Mouse (Mus musculus): ENCODE measurements at regions not wholly inside any gene's neighbourhood (a gene's known extent, or its start where the extent isn't known, plus 50 kb on each side); places are given as distances from the start of the nearest gene placed in this dataset.

DNA sequence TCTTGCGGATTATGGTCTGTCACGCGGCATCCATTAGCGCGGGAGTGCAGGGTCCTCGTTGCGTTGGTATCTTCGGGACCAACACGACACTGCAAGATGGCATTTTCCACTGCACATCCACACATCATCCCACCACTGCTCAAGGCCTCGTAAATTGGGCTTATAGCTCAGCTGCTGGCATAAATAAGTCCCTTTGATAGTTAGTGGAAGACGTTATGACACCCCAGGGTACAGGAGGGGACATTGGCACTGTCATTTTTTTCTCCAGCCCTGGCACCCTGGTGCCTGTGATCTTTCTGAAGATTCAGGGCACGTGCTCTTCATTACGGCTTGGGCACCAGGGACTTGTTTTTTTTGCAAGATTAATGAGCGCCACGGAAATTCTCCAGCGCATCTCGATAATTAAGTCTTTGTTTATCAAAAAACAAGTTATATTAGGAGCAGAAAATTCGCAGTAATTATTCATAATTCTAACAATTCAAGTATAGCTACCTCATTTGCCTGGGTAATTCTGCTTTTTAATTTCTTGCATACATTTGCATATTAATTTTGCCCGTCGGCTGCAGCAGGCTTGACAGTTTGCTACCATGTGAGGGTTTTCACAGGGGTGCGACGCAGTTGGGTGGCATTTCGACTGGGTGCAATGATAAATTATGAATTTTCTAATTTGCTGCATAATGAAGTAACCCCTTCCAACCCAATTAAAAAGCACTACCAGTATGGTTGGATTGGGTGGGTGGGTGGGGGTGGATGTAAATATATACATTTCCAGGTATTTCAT is 119.1 kb downstream of the Vrk1 start:
- DNase-seq: no peak

DNA sequence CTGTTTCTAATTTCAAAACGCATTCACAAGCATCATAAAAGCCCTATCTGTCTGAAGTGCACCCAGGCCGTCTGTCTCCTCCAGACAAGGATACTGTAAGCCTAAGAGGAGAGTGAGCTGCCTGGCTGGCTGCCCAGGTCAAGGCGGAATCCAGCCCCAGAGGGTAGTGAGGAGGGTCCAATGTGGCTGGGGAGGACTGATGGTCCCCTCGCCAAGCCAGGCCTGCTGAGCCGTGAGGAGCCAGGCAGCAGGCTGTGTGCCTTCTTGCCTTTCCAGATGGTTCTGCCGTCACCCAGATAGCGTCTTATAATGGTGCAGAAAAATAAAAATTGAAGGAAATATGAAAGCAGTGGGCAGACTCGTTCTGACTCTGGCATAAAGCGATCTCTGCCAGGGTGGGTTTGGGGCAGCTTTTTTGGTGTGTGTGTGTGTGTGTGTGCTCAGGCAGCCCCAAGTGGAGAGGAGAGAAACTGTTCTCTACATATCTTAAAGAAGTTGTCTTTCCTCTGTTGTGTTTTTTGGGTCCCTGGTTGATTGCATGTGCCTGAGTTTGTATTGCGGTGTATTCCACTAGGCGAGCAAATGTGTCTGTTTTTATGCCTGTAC is 120.1 kb downstream of the Vrk1 start:
- no peak for DNase-seq

DNA sequence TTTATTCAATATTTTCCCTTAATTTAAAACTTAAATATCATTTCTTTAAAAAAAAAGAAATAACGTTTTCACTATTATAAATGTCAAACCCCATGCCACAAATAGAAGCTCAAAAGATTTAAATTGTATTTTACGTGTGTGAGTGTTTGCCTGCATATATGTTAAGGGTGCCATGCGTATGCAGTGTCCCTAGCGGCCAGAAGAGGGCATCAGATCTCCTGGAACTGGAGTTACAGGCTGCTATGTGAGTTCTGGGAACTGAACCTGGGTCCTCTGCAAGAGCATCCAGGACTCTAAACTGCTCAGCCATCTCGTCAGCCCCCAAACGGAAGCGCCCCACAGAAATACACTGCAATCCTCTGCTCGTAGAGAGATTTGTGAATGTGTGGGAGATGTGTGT is 122.7 kb downstream of the Vrk1 start:
- no peak for DNase-seq

- DNase-seq: no peak
Observed at GRCm38 (mm10) chr12:106138466-106138865, 128.4 kb downstream of the Vrk1 start.

DNA sequence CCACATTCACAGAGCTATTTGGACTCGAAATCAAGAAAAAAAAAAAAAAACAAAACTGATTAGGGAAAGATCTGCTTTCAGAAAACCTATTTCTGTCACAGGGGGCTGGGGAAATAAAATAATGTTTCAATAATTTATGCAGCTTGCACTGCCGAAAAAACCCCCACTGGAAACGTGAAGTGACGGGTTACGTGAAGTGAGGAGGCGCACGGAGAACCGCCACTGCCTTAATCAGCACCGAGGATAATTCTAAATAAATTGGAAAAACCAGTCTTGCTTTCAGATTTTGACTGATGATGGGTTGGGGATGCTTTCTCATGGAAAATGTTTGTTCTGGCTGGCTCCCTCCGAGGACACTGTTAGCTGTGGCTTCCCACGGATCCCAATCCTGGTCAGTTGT is 129.5 kb downstream of the Vrk1 start:
- no peak for DNase-seq

DNA sequence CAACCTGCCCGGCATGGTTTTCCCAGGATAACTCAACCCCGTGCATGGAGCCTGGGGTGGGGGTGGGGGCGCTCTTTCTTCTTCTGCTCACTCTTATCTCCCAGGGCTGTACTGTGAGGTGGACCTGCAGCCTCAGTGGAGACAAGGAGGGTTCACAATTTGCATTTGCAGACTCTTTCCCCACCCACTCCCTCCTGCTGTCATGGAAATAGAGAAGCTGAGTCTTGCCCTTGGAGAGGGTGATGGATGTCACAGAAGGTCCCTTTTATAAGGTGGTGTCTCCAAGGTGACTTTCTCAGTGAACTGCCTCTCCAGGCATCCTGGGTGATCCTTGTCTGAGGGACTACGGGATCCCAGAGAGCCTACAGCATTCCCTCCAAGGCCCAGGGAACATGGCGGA is 129.9 kb downstream of the Vrk1 start:
- DNase-seq: no peak

DNA sequence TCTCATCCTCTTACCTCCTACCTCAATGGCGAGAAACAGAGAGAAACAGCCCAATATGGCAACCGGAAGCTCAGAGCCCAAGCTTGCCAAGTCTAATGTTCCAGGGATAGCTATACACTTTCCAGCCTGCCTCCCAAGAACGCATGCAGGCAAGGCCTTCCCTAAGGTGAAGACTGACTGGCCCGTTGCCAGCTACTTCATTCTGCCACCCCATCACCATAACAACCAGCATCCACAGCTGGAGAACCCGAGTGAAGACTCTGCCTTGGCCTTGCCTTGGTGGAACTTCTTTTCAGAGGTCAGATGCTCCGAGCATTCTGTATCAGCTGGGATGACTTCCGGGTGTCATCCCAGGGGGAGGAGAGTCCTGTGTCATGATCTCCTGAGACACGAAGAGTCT is 130.6 kb downstream of the Vrk1 start:
- no peak for DNase-seq

DNA sequence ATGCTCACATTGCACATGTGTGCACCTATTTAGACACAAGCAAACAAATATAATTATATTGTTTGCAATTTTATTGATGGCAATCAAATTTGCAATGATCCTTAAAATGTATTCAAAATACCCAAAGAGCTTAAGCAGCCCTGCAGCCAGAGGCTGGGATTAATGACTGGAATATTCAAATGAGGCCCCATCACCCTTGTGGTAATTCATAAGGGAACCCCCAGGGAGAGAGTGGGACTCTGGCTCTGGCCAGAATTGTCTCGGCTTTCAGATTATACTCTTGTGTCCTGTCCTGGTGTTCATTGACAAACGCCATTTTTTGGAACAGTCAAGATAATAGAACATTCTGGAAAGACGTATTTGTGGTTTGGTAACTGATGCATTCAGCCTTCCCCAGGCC is 133.5 kb downstream of the Vrk1 start:
- DNase-seq: no peak

GRCm38 (mm10) chr12:106156837-106157236 is 146.8 kb downstream of the Vrk1 start:
- DNase-seq: no peak

DNA sequence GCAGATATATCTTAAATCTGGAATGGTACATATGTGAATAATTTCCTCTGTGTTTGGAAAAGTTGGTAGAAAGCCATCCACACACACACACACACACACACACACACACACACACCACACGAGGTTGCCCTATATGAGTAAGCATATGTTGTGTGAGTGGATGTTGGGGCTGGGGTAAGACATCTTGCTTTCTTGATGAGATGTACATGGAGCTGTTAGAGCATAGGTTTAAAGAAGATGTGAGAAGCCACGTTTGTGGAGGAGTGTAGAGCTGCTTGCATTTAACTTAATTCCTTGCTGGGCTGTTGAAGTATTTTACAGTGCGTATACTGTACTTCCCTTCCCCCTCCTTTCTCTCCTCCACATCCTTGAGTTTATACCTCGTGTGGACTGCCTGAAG is 147.8 kb downstream of the Vrk1 start:
- no peak for DNase-seq

GRCm38 (mm10) chr12:106158620-106159019 is 148.6 kb downstream of the Vrk1 start:
- no peak for DNase-seq

- DNase-seq: no peak
Observed at GRCm38 (mm10) chr12:106171301-106171700, 161.3 kb downstream of the Vrk1 start.

DNA sequence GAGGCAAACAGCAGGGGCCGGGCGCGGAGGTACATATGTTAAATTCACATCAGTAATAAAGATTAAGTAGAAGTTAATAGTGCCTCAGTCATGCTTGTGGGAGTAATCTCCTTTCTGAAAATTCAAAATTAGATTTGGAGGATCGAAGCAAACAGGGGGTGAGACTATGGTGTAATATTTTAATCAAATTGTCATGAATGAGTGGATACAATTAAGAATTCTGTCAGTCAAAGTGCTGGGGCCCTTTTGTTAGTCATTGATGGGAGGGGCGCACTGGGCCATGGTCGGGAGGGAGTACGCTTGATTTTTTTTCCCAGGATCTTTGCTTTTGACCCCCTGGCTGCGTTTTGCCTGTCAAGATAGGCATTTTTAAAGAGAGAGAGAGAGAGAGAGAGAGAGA is 163.2 kb downstream of the Vrk1 start:
- DNase-seq: no peak

- DNase-seq: peak; percentile 48
Observed at GRCm38 (mm10) chr12:106174070-106174980, 164.3 kb downstream of the Vrk1 start.

- peak; percentile 39 for DNase-seq
Observed at GRCm38 (mm10) chr12:106174981-106175700, 165.1 kb downstream of the Vrk1 start.

DNA sequence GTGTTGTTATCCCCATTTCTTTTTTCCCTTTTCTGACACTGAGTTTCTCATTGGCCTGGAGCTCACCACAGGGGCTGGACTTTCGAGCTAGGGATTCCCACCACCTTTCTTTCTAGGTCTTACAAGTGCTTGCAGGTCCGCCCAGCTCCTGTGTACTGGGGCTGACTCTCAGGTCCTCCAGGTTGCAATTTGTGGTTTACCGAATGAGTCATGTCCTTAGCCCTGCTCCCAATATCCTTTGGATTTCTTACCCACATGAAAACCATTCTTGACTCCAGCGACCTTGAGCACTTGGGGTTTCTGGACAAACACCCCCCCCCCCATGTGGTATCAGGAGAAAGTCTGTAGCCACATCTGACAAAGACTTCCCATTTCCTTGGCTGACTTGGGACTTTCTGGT is 167.3 kb downstream of the Vrk1 start:
- no peak for DNase-seq

GRCm38 (mm10) chr12:106177861-106178260 is 167.8 kb downstream of the Vrk1 start:
- no peak for DNase-seq

- no peak for DNase-seq
Observed at GRCm38 (mm10) chr12:106178688-106179205, 168.7 kb downstream of the Vrk1 start.

GRCm38 (mm10) chr12:106182923-106183322 is 172.9 kb downstream of the Vrk1 start:
- DNase-seq: no peak

DNA sequence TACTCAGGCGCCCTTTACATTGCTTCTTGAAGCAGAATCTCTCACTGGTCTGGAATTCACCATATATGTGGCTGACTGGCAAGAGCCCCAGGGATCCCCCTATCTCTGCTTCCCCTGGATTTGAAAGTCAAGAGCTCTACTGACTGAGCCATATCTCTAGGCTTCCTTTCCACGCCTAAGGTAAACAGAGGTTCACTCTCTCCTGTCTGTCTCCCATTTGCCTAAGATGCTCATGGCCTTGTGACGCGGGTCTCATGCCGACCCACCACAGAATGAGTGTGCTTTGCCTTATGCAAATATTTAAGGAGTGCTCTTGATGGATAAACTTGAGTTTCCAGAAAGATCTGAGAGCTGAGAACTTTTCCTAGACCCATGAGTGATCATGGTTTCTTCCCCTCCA is 173.9 kb downstream of the Vrk1 start:
- no peak for DNase-seq

- peak; percentile 80 for DNase-seq
Observed at GRCm38 (mm10) chr12:106185398-106186077, 175.5 kb downstream of the Vrk1 start.

DNA sequence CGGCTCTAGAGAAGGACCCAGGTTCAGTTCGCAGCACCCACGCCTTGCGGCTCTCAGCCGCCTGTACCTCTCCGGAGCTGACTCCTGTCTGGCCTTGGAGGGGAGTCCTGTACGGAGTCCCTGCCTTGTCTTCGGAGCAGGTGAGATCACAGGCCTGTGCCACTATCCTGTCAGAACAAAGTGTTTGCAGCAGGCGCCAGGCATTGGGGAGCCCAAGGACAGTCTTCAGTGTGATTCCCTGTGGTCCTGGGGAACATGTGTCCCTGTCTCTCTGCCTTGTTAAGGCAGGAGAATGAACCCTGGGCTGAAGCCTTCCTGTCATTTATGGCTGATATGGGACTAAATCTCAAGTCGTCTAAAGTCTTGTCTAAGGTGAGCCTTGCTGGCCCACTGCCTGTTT is 176.5 kb downstream of the Vrk1 start:
- DNase-seq: no peak

Data from cerebellum, adult 8-10 months (tissue).